Mouse (Mus musculus) spleen, embryonic (tissue): ENCODE measurements at regions not wholly inside any gene's neighbourhood (a gene's known extent, or its start where the extent isn't known, plus 50 kb on each side); places are given as distances from the start of the nearest gene placed in this dataset.
"Not testable (repeated sequence)": the region's sequence is repeated elsewhere in the genome, so short reads cannot be mapped to it uniquely, and the experiment has no call there.

Source experiments
- CTCF ChIA-PET: fragments of 350-600 bp; sonication (Branson Sonifier 250); formaldehyde crosslinking; loops from one replicate; lab custom pipeline; 2022; lab: Charles Lee

DNA sequence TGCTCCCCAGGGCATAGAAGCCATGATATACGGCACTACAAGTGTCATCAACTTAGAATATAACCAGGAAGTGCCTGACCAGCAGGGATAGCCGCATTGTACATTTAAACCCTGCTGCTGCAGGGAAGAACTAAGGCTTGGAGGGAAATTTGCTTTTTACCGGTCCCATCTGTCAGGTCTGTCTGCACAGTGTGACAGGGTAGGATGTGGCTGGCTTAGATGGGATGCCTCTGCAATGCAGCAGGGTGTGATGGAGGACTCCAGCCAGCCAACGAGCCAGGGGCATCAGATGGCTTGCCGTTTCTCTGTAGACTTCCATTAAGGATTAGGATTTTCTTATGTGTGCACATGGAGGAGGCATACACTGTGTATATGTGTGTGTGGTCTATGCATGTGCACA is 426.2 kb upstream of the Auts2 start:
- CTCF ChIA-PET, result no interaction called here

DNA sequence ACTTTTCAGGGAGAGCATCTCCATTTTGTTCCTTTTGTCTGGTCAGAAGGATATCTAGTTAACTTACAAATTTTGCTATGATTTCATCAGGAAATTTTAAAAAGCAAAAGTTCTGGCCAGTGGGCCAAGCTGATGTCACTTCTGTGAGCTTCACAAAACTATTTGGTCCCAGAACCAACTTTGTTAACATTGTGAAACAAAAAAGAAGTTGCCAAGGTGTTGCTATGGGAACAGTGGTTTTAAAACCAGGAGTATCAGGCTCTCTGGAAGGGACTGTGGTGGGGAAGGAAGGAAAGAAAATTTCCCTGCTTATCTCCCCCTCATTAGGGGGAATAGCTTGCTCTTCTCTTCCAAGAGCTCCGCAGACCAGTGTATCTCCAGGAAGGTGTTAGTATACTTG is 416.8 kb upstream of the Auts2 start:
- CTCF ChIA-PET, result no interaction called here

GRCm38 (mm10) chr5:132956184-132956583 is 413.0 kb upstream of the Auts2 start:
- CTCF ChIA-PET, result no interaction called here

GRCm38 (mm10) chr5:132955051-132955450 is 411.9 kb upstream of the Auts2 start:
- CTCF ChIA-PET, result no interaction called here

DNA sequence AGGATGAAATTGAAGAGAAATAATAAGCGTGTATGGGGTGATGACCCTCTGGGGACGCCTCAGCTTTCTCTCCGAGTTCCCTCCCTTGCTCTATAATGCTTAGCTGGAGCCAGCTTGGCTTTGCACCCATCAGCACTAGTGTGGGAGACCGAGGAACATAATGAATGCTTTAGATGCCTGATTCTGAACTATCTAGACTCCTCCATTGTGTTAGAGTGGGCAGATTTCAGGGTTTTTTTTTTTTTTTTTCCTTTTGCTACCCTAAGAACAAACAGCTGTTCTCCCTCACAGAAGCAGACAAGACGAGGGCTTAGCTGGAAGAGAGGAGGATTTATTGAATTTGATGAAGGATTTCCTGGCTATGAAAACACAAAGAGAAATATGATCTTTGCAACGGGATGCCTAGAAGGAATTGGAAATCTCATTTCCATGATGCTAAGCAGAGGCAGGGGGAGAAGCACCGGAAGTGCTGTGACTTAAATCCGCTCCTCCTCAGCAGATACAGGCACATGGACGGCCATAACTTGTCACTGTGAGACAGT is 390.4 kb upstream of the Auts2 start:
- CTCF ChIA-PET, result no interaction called here

DNA sequence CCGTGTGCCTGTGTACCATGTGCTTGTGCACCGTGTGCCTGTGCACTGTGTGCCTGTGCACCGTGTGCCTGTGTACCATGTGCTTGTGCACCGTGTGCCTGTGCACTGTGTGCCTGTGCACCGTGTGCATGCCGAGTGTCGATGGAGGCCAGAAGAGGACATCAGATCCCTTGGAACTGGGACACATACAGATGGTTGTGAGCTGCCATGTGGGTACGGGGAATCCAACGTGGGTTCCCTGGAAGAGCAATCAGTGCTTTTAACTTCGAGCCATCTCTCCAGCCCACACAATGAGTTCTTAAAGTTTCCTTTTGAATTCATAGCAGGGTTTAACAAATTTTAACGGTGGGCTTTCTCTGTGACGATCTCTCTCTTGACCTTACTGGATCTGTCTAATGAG is 386.8 kb upstream of the Auts2 start:
- CTCF ChIA-PET, result not testable (repeated sequence)

GRCm38 (mm10) chr5:132923365-132923764 is 380.2 kb upstream of the Auts2 start:
- CTCF ChIA-PET, result no interaction called here

- CTCF ChIA-PET, result no interaction called here
Observed at GRCm38 (mm10) chr5:132909056-132909455, 365.9 kb upstream of the Auts2 start.

- CTCF ChIA-PET, result no interaction called here
Observed at GRCm38 (mm10) chr5:132908220-132908619, 365.1 kb upstream of the Auts2 start.

GRCm38 (mm10) chr5:132892591-132892990 is 349.4 kb upstream of the Auts2 start:
- CTCF ChIA-PET, result no interaction called here

DNA sequence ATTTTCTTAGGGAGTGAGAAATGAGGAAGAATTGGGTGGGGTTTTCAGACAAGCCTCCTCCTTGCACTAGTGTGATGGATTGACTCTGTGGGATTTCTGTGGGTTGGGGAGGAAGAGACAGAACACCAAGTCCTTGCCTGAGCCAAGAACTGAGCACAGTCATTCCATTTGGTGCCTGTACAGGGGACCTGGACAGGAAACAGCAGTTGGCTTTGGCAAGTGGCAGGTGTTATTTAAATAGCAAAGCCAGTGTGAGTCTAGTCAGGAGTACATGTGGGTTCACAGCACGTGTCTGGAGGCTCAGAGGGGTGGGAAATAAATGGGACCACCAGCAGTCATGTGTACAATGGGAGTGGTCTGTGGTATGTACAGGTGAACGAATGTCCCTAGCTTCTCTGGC is 341.0 kb upstream of the Auts2 start:
- CTCF ChIA-PET, result no interaction called here

GRCm38 (mm10) chr5:132882291-132882690 is 339.1 kb upstream of the Auts2 start:
- CTCF ChIA-PET, result no interaction called here

GRCm38 (mm10) chr5:132881170-132881569 is 338.0 kb upstream of the Auts2 start:
- CTCF ChIA-PET, result no interaction called here

DNA sequence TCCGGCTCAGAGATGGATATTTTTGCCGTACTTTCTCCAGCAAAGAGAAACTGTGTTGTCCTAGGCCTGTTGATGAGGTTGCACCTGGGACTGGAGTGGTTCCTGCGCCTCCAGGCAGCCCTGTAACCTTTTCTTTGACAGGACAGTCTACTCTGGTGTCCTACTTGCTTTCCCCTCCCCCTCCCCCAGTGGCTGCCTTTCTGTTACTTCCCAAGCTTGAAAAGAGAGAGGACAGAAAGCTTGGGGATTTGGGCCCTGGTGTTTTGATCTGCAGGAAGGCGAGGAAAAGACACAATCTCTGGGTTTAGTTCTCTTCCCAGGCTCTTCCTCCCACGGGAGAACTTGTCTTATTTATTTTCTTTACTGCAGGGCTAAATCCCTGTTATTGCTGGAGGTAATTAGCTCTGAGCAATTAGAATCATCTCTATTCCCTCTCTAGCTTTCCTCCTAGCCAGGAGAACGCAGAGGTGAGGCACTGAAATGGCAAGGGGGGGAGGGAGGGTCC is 333.2 kb upstream of the Auts2 start:
- CTCF ChIA-PET, result no interaction called here

DNA sequence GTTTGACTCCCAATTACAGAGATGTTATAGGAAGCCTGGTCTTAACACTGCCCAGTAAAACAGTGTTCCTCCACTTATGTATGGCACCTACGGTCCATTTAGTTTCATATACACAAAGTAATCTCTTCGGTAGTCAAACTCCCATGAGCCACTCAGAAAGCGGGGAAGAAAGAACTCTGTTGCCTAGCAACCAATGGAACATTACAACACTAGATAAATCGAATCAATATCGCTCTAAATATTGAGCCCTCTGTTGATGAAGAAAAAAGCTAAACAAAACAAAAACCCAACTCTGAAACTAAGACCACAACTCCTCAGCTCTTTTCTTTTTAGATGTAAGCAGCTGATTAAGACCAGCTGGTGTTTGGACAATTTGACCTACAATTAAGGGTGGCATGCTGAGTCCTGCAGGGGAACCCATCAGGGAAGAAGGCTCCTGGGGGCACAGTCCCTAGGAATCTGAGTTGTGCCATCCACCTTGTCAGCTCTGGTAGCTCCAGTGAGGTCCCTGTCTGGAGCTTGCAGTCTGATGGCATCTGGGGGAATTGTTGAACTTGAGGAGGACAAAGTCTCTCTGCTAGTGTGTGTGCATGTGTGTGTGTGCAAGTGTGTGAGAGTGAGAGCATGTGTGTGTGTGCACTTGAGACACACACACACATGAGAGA is 315.8 kb upstream of the Auts2 start:
- CTCF ChIA-PET, result no interaction called here

- CTCF ChIA-PET, result no interaction called here
Observed at GRCm38 (mm10) chr5:132855619-132856510, 312.7 kb upstream of the Auts2 start.

DNA sequence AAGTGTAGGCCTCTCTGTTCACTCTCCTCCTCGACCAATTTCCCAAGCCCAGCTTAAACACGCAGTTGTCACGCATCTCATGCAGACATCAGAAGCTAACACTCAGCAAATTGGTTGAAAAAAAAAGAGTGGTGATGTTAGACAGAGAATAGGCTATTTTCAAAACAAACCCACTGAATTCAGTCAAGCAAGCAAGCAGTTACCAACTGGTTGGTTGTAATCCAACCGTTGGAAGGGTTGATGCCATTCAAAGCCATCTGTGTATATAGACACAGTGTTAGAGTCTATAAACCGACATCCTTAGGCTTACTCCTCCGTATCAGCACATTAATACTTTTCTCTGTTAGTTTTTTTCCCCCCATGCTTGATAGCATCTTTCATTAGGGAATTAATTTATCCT is 307.6 kb upstream of the Auts2 start:
- CTCF ChIA-PET, result no interaction called here

GRCm38 (mm10) chr5:132848086-132848485 is 304.9 kb upstream of the Auts2 start:
- CTCF ChIA-PET, result no interaction called here

- CTCF ChIA-PET, result no interaction called here
Observed at GRCm38 (mm10) chr5:132843284-132843683, 300.1 kb upstream of the Auts2 start.

DNA sequence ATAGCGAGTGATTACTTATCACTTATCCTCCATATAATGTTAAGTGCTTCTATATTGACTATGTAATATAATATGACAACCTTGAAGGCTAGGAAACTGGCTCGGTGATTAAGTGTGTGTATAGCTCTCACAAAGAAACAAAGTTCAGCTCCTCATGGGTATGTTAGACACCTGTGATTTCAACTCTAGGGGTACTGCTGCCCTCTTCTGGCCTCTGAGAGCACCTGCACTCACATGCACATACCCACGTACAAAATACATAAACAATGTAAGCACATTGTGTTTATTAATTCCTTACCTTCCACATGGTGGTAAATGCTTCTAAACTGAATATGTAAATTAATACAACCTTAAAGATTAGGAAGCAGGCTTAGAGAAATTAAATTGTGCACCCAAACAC is 298.6 kb upstream of the Auts2 start:
- CTCF ChIA-PET, result no interaction called here

DNA sequence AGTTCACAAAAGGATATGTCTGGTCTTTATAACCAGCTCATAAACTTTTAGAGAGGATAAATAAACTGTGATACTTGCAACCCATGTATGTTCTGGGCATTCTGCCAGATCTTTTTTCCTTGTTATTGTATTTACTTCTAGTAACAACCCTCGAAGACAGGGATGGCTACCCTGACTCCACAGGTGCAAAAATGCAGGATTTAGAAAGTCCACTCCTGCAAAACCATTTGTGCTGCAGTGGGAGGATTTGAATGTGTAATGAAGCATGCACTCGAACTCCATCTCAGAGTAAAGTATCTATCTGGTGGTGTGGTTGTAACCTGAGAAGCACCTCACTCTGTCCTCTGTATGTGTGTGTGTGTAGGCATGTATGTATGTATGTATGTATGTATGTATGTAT is 294.3 kb upstream of the Auts2 start:
- CTCF ChIA-PET, result no interaction called here

- CTCF ChIA-PET, result no interaction called here
Observed at GRCm38 (mm10) chr5:132828993-132829392, 285.8 kb upstream of the Auts2 start.
